Mouse (Mus musculus) CH12.LX (cell line): Measurements from ENCODE around the gene Smtn.

Experiments used
- BHLHE40 ChIP-seq: IDR thresholded peaks from 2 replicates; pipeline ENCODE4 v1.6.1; 2011; ENCODE audit warnings: mild to moderate bottlenecking, low read depth, low read length, improper control_type of control experiment
- CTCF ChIP-seq, 2 experiments: IDR thresholded peaks in 1 of 2; conservative IDR thresholded peaks in 1 of 2; 2 replicates each; pipeline ENCODE4 v1.5.1; 2011 to 2012; ENCODE audit warnings: low read depth in 2 of 2, low read length in 2 of 2, improper control_type of control experiment in 1 of 2, inconsistent platforms in 1 of 2, mild to moderate bottlenecking in 1 of 2, moderate library complexity in 1 of 2
- EP300 ChIP-seq: IDR thresholded peaks from 2 replicates; pipeline ENCODE4 v1.6.1; 2011; ENCODE audit warnings: low read length, improper control_type of control experiment
- HCFC1 ChIP-seq: IDR thresholded peaks from 2 replicates; pipeline ENCODE4 v1.6.1; 2012; ENCODE audit warnings: low read depth, mild to moderate bottlenecking, inconsistent platforms, low read length, improper control_type of control experiment
- JUN ChIP-seq: IDR thresholded peaks from 2 replicates; pipeline ENCODE4 v1.6.1; 2011; ENCODE audit warnings: low read depth, mild to moderate bottlenecking, low read length, improper control_type of control experiment, moderate library complexity; ENCODE audit not compliant: insufficient read depth
- JUND ChIP-seq: conservative IDR thresholded peaks from 2 replicates; pipeline ENCODE4 v1.6.1; 2011; ENCODE audit warnings: low read depth, low read length, improper control_type of control experiment
- KAT2A ChIP-seq: IDR thresholded peaks from 2 replicates; pipeline ENCODE4 v1.6.1; 2012; ENCODE audit warnings: low read length, improper control_type of control experiment, inconsistent platforms; ENCODE audit not compliant: insufficient replicate concordance
- POLR2A ChIP-seq: IDR thresholded peaks from 2 replicates; pipeline ENCODE4 v1.6.1; 2011; ENCODE audit warnings: low read depth, mild to moderate bottlenecking, improper control_type of control experiment, low read length
- POLR2AphosphoS2 ChIP-seq: IDR thresholded peaks from 2 replicates; pipeline ENCODE4 v1.6.1; 2011; ENCODE audit warnings: low read depth, low read length, improper control_type of control experiment
- SMC3 ChIP-seq: IDR thresholded peaks from 2 replicates; pipeline ENCODE4 v1.6.1; 2011; ENCODE audit warnings: low read depth, low read length, improper control_type of control experiment
- UBTF ChIP-seq: IDR thresholded peaks from 2 replicates; pipeline ENCODE4 v1.6.1; 2012; ENCODE audit warnings: low read depth, mild to moderate bottlenecking, inconsistent platforms, low read length, improper control_type of control experiment, moderate library complexity
- USF1 ChIP-seq: IDR thresholded peaks from 2 replicates; pipeline ENCODE4 v1.6.1; 2014; ENCODE audit warnings: low read depth, mild to moderate bottlenecking, inconsistent platforms, low read length, improper control_type of control experiment

- TF ChIP-seq UBTF = no peak
- no peak for TF ChIP-seq JUND
- no peak for TF ChIP-seq CTCF (conservative IDR thresholded peaks at IDR 0.05 in 1 of 2, IDR thresholded peaks at IDR 0.05 in 1 of 2; ENCODE audit: low read depth in 2 of 2, low read length in 2 of 2)
- no peak for TF ChIP-seq JUN
- TF ChIP-seq HCFC1 = no peak
- TF ChIP-seq POLR2A = no peak
- no peak for TF ChIP-seq SMC3
- TF ChIP-seq EP300 = no peak
- TF ChIP-seq BHLHE40 = no peak
- TF ChIP-seq USF1 = no peak
- TF ChIP-seq POLR2AphosphoS2 = no peak
- no peak for TF ChIP-seq KAT2A
Observed at GRCm38 (mm10) chr11:3497296-3497695, 43.1 kb downstream of the Smtn start.
